Mouse (Mus musculus) neural tube, embryonic 11.5 days (tissue): ENCODE data around the gene Elane. TPM values are rescaled to one million over a fixed set of nuclear protein-coding genes. Genes with fewer than 3 reads are reported as not detected.

Experiments
- ATAC-seq: fragments of 200-750 bp; cut with Nextera tagmentation; 2 replicates; pipeline ENCODE4 v1.8.0; 2017; ENCODE audit warnings: moderate number of reproducible peaks, mild to moderate bottlenecking, moderate TSS enrichment, moderate library complexity; ENCODE audit not compliant: insufficient read depth, low FRiP score, low TSS enrichment
- DNase-seq: peaks from one replicate; pipeline ENCODE4 v3.0.0-alpha.2; 2015; ENCODE audit warnings: low spot score
- H3K27ac ChIP-seq: fragments of 300-500 bp; sonication (generic); 2 replicates; pipeline ENCODE4 v1.5.1; 2014; ENCODE audit warnings: low read depth, mild to moderate bottlenecking, low read length
- H3K27me3 ChIP-seq: fragments of 300-500 bp; sonication (generic); 2 replicates; pipeline ENCODE4 v1.6.1; 2014; ENCODE audit warnings: mild to moderate bottlenecking, low read length, mixed read lengths; ENCODE audit not compliant: control insufficient read depth, insufficient read depth
- H3K36me3 ChIP-seq: fragments of 300-500 bp; sonication (generic); 2 replicates; pipeline ENCODE4 v1.6.1; 2014; ENCODE audit warnings: mild to moderate bottlenecking, low read length, moderate library complexity, mixed read lengths; ENCODE audit not compliant: control insufficient read depth, insufficient read depth
- H3K4me1 ChIP-seq: fragments of 300-500 bp; sonication (generic); 2 replicates; pipeline ENCODE4 v1.6.1; 2014; ENCODE audit warnings: low read length, mixed read lengths; ENCODE audit not compliant: control insufficient read depth, insufficient read depth
- H3K4me2 ChIP-seq: fragments of 300-500 bp; sonication (generic); 2 replicates; pipeline ENCODE4 v1.6.1; 2014; ENCODE audit warnings: low read depth, mild to moderate bottlenecking, moderate library complexity
- H3K4me3 ChIP-seq: fragments of 300-500 bp; sonication (generic); 2 replicates; pipeline ENCODE4 v1.5.1; 2014; ENCODE audit warnings: low read depth, low read length
- H3K9ac ChIP-seq: fragments of 300-500 bp; sonication (generic); 2 replicates; pipeline ENCODE4 v1.6.1; 2014; ENCODE audit warnings: mild to moderate bottlenecking, low read length
- H3K9me3 ChIP-seq: fragments of 300-500 bp; sonication (generic); 2 replicates; pipeline ENCODE4 v1.6.1; 2016; ENCODE audit warnings: low read length; ENCODE audit not compliant: control insufficient read depth
- WGBS: fragments of 180-500 bp; shearing (Covaris S2); extraction: QIAGEN DNeasy Blood & Tissue Kit; methylation state at CpG from one replicate; pipeline ENCODE4 v1.1.7; 2014; 5-methylcytosine and 5-hydroxymethylcytosine counted together
- polyA plus RNA-seq: library from polyadenylated mRNA; unstranded; fragments of >200 nt; fragmentation: Nextera tagmentation; extraction: Ambion mirVana; gene quantifications from 2 replicates; pipeline ENCODE4 v1.2.1, GENCODE M21; 2014

Gene Elane
- 0.66 TPM in 1 of 2 replicates, not detected in the other for polyA plus RNA-seq

DNA sequence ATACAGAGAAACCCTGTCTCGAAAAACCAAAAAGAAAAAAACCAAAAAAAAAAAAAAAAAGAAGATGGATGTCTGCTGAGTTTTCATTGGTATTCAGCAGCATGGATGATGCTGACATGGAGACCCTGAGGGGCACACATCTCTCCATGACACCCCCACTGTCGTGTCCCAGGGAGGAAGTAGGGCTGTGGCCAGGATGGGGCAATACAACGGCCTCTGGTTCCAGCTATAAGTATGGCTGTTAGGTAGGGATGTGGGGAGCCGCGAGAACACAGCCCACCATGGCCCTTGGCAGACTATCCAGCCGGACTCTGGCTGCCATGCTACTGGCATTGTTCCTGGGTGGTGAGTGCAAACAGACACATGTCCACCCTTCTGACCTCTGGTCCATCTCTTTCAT, at the start of gene Elane:
Gene Elane, plus strand, starts transcription at position 194 of the 400 bp plus-strand sequence.
- Histone ChIP-seq H3K27me3 (peaks cover 9% of the 10 kb centered on the region; the same call in 1 of the 2 replicates), H3K9me3 (no peaks in the 10 kb centered on the region), H3K9ac (no peak within 1 kb of the TSS), H3K36me3 (no peaks in the 10 kb centered on the region), H3K27ac (no peak within 1 kb of the TSS), H3K4me2 (no peak within 1 kb of the TSS), H3K4me1 (peaks cover 3% of the 10 kb centered on the region; the same call in 1 of the 2 replicates), H3K4me3 (no peak within 1 kb of the TSS)
- ATAC-seq = no peak
- 89% methylated on average over 6 of the region's 6 CpGs for WGBS
- DNase-seq = no peak

DNA sequence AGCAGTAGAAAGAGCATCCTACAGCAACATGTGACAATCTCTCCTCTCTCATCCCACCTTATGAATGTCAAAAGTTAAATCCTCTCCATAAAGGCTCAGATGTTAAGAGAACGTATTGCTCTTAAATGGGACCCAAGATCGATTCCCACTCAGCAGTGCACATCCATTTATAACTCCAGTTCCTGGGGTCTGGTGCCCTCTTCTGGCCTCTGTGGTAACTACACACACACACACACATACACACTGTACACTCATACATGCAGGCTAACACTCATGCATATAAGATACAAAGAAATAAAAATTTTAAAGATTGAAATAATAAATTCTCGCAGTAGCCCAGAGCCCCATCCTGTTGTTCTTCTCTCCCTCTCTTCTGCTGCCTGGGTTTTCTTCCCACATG, 49.1 kb upstream of the Elane start:
- Histone ChIP-seq H3K4me3 (no peak overlapping the region), H3K27me3 (no peaks in the 10 kb centered on the region), H3K36me3 (no peaks in the 10 kb centered on the region), H3K4me2 (no peak overlapping the region), H3K27ac (no peak overlapping the region), H3K4me1 (peaks cover 5% of the 10 kb centered on the region; the same call in 1 of the 2 replicates), H3K9ac (no peak overlapping the region), H3K9me3 (no peaks in the 10 kb centered on the region)
- DNase-seq = no peak
- 95% methylated on average over 3 of the region's 3 CpGs for WGBS
- no peak for ATAC-seq

DNA sequence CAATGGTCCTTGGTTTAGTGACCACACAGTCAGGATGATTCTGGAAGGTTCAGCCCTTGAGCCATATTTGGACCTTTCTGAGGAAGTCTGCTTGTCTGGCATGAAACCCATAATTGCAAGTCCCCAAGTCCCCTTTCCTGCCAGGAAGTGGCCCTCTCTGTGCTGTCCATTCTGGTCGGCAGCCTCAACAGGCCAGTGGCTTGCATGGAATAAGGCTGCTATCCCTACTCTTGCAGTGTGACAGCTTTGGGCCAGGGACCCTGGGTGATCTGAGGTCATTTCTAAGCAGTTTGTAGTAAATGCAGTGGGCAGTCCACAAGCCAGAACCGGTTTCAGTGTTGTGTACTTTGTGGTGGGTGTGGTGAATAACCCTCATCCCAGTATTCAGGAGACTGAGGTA, 47.9 kb upstream of the Elane start:
- Histone ChIP-seq H3K4me3 (no peak overlapping the region), H3K27ac (no peak overlapping the region), H3K4me1 (peaks cover 10% of the 10 kb centered on the region), H3K27me3 (no peaks in the 10 kb centered on the region), H3K4me2 (no peak overlapping the region), H3K9me3 (no peaks in the 10 kb centered on the region), H3K36me3 (no peaks in the 10 kb centered on the region), H3K9ac (no peak overlapping the region)
- no peak for DNase-seq
- WGBS = 74% methylated on average over 2 of the region's 2 CpGs
- ATAC-seq = no peak

DNA sequence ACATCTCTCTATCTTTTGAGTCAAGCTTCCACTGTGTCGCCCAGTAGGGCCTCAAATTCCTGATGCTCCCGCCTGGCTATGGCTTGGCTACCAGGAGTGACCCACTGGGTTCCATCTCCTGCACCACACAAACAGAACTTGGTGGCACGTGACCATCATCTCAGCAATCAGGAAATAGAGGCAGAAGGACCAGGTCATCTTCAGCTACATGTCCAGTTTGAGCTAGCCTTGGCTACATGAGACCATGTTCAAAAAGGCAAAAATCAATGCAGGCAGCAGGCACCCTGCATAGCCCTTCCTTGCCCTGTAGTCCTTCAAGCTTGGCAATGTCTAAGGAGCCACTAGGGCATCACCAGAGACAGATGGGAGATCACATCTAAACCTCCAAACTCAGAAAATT, 46.0 kb upstream of the Elane start:
- H3K4me1 ChIP-seq = peaks cover 10% of the 10 kb centered on the region
- H3K27ac ChIP-seq = no peak overlapping the region
- H3K27me3 ChIP-seq = no peaks in the 10 kb centered on the region
- H3K4me2 ChIP-seq = no peak overlapping the region
- ATAC-seq (no peak), DNase-seq (no peak)
- H3K36me3 ChIP-seq = no peaks in the 10 kb centered on the region
- WGBS = 87% methylated on average over 3 of the region's 3 CpGs
- H3K4me3 ChIP-seq = no peak overlapping the region
- no peaks in the 10 kb centered on the region for H3K9me3 ChIP-seq
- no peak overlapping the region for H3K9ac ChIP-seq

DNA sequence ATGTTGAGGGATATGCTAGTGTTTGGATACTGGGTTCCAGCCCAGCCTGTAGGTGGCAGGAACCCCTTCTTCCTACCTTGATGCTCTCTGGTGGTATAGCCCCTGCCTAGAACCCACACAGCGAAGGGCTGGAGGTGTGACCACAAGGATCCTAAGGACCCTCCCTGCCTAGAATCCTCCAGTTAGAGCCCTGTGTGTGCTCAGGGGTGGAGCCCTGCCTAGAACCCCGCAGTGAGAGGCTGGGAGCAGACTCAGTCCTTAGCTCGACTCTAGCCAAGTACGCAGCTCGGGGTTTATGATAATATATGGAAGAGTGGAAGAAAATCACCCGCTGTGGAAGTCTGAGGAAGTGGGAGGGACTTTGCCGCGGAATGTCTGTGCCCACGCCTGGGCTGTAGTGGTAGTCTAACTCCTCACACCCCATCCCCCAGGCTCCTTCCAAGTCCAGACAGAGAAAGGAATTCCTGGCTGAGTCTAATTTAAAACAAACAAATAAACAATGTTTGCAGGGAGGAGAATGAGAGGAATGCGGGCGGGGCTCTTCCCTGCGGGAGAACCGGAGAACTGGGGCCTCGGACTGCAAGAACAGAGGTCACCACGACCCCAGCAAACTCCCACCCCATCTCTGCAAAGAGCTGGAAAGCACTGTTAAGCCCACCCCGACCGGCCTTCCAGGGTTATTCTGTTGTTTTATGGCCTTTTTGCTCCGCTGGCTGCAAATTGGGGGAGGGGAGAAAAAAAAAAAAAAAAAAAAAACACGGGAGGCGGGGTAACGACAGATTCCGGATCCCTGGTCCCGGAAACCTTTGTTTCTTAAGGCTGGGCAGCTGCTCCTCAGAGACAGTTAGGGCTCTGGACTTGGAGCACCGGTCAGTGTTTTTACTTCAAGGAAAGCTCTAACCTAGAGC, 45.1 kb upstream of the Elane start:
- Histone ChIP-seq H3K27ac (peak overlapping the region; percentile 85), H3K4me1 (peaks cover 10% of the 10 kb centered on the region), H3K9ac (peak overlapping the region; percentile 63), H3K4me3 (peak overlapping the region; percentile 21), H3K9me3 (no peaks in the 10 kb centered on the region), H3K27me3 (no peaks in the 10 kb centered on the region), H3K4me2 (peak overlapping the region; percentile 45), H3K36me3 (no peaks in the 10 kb centered on the region)
- DNase-seq = peak; percentile 72
- under 1% methylated on average over 24 of the region's 24 CpGs for WGBS
- peak; percentile 86 for ATAC-seq

DNA sequence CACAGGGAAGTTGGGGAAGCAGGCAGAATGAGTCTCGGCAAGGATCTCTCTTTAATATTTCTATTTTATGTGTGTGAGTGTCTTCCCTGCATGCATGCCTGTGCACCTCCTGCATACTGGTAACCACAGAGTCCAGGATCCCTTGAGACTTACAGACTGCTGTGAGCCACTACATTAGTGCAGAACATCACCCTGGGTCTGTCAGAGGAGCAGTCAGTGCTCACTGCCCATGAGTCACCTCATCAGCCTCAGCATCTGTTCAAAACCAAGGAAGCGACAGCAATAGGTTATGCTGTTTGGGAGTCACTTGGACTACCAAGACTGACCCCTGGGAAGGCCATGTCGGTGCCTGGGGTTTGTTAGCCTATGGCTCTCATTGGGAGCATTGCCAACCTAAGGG, 43.7 kb upstream of the Elane start:
- Histone ChIP-seq H3K27ac (peak overlapping the region; percentile 58; the same call in 1 of the 2 replicates), H3K4me3 (no peak overlapping the region), H3K27me3 (no peaks in the 10 kb centered on the region), H3K4me2 (no peak overlapping the region), H3K36me3 (no peaks in the 10 kb centered on the region), H3K9me3 (no peaks in the 10 kb centered on the region), H3K4me1 (peaks cover 10% of the 10 kb centered on the region), H3K9ac (no peak overlapping the region)
- ATAC-seq (no peak), DNase-seq (no peak)
- WGBS = 75% methylated on average over 3 of the region's 3 CpGs

DNA sequence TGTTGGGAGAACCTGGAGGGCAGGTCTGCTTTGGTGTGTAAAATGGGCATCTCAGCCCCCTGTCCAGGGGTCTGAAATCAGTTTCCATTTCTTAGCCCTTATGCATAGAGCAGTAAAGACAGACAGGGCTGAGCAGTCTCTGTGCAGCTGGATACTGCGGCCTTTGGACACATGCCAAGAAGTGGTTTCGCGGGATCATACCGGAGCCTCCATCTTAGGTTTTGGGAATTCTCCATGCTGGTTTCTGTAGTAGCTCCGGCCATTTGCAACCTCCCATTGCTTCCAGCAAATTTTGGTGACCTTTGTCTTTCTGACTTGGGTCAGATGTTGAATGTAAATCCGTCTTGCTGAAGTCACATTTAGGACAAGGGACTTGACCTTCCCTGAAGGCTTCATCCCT, 42.6 kb upstream of the Elane start:
- Histone ChIP-seq H3K27ac (no peak overlapping the region), H3K4me1 (peaks cover 10% of the 10 kb centered on the region), H3K36me3 (no peaks in the 10 kb centered on the region), H3K4me2 (no peak overlapping the region), H3K9ac (no peak overlapping the region), H3K4me3 (no peak overlapping the region), H3K9me3 (no peaks in the 10 kb centered on the region), H3K27me3 (no peaks in the 10 kb centered on the region)
- ATAC-seq = no peak
- WGBS = 80% methylated on average over 6 of the region's 6 CpGs
- DNase-seq = no peak

DNA sequence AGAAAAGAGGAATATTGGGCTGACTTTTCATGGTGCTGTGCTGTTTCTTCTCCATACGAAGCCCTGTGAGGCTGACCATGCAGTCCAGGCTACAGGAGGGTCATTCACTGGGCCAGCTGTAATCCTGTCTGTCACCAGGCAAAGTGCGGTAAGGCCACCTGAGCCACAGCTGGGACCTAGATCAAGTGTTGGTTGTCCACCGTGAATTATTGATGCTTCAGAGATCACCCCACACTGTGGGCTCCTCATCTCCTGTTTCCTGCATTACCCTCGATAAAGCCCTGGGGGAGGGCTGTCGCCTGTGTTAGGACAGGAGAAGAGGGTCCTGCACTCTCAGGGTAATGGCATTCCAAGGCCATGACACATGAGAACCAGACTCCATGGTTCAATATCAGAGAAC, 39.5 kb upstream of the Elane start:
- no peak overlapping the region for H3K9ac ChIP-seq
- DNase-seq (no peak), ATAC-seq (no peak)
- H3K27me3 ChIP-seq = no peaks in the 10 kb centered on the region
- WGBS = 52% methylated on average over 5 of the region's 5 CpGs
- no peak overlapping the region for H3K27ac ChIP-seq
- no peaks in the 10 kb centered on the region for H3K9me3 ChIP-seq
- peaks cover 7% of the 10 kb centered on the region for H3K4me1 ChIP-seq
- H3K36me3 ChIP-seq = no peaks in the 10 kb centered on the region
- no peak overlapping the region for H3K4me2 ChIP-seq
- no peak overlapping the region for H3K4me3 ChIP-seq
